Mouse (Mus musculus): ENCODE measurements at regions not wholly inside any gene's neighbourhood (a gene's known extent, or its start where the extent isn't known, plus 50 kb on each side); places are given as distances from the start of the nearest gene placed in this dataset.
A peak's percentile ranks its signal among the peaks of the same experiment; 100 is the strongest.

DNA sequence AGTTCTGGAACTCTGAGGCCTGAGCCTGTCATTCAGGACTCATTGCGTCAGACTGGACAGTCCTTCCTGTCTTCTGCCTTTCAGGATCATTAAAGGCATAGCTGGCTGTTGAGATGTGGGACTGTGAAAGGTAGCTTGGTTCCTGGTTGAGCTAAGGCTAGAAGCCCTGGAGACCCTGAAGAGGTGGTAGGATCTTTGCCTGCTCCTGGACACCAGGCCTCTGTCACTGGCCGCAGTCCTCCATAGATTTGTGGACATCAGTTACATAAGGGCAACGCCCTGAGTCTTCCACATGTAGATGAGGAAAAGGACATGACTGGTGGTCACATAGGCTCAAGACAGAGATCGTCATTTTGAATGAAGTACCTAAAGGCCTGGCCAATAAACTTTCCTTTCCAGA is 127.9 kb downstream of the Opa1 start:
- no peak for DNase-seq (ENCODE audit: low spot score in 2 of 2)

DNA sequence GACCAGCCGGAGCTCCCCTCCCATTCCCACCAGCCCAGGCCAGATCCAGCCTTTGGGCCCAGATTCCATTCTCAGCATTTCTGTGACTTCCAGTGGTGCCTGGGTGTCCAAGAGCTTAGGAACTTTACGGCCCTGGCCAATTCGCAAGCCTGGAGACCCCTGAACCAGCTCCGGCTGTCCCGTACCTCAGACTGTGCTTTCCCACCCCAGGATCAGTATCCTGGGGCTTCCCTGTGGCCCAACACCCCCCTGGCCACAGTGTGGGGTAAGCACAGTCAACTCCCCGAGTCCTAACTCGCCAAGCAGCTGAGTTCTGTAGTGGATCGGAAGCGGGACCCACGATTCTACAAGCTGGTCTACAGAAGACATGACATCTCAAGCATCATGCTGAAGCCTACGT is 128.5 kb downstream of the Opa1 start:
- no peak for DNase-seq (ENCODE audit: low spot score in 2 of 2)

DNA sequence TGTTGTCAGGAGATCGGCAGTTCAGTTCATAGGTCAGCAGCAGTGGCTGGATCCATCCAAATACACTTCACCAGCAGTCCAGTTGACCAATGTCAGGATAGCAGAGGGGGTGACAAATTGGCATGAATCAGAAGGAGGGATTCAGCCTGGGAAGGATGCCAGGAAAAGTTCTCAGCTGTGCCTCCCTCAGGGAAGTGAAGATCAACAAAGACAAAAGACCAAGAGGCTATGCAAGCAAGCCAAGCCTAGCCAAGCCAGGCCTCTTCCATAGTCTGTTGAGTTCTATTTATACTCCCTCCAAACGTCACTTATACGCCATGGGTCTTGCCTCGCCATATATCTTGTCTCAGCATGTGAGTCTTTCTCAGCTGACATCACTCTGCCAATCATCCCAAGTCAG is 129.9 kb downstream of the Opa1 start:
- no peak for DNase-seq (ENCODE audit: low spot score in 2 of 2)

DNA sequence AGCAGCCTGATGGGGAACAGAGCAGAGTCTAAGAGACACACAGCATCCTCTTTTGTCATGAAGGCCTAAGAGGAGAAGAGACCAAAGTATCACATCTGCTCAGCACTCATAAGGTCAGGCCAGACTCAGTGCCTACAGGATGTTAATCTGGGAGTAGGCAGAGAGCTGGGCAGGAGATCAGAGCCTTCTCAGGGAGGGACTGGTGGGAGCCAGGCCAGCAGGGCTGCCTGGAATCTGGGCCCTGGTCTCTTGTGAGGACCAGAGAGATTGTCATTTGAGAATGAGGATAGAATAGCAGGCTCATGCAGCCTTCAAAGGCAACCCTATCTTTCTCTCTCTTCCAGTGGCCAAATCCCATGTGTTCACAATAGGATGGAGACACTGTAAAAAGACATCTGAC is 132.3 kb downstream of the Opa1 start:
- no peak for DNase-seq (ENCODE audit: low spot score in 2 of 2)

DNA sequence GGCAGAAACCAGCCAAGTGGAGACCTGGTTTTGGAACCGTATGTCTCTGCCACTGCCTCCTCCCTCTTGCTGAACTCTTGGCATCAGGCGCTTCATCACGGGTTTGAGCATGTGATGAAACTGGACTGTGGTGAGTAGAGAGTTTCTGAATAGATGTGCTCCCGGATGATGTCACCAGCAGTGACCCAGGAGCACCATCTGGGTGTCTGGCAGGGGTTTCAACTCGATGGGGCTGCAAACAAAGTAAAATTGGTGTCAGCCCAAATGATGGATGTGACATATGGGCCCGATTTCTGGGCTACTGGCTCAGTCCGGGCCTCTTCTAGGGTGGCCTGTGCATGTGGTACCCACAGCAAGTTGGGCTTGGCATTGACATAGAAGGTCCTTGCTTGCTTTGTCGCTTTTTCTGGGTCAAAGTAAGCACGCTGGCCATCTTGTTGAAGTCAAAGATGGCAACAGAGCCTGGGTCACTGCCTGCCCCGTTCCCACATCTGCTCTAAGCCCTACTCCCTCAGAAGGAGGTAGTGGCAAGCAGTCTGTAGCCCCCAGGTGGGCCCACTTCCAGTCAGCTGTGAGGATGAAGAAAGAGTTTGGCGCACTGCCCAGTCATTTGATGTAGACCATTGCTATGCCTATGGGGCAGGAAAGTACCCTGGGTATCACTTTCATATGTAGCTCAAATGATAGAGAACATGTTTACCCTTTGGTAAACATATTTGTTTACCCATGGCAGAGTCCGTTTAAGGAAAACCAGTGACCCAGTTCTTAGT is 133.0 kb downstream of the Opa1 start:
- DNase-seq (ENCODE audit: low spot score in 2 of 2), result no peak

DNA sequence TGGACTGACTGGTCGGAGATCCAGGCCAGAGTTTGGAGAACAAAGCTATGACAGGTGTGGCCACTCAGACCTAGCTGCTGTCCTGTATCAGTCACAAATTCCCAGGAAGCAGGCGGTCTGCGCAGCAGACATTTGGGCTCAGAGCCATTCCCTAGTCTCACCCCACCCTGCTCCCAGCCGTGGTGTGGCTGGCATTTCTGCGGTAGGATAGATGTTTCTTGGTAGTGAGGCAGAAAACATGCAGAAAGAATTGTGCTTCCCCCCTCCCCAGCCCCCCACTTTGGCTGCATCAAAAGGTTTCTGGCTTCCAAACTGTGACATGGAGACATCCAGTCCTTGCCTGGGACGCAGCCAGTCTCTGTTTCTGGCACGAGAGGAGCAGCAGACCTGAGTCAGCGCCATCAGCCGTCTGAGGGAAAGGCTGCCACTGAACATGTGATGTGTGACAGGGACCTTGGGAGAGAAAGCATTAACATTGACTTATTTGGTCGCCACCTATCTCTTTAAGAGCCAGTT is 135.5 kb downstream of the Opa1 start:
- peak; percentile 74 to 80 for DNase-seq (ENCODE audit: low spot score in 2 of 2)

DNA sequence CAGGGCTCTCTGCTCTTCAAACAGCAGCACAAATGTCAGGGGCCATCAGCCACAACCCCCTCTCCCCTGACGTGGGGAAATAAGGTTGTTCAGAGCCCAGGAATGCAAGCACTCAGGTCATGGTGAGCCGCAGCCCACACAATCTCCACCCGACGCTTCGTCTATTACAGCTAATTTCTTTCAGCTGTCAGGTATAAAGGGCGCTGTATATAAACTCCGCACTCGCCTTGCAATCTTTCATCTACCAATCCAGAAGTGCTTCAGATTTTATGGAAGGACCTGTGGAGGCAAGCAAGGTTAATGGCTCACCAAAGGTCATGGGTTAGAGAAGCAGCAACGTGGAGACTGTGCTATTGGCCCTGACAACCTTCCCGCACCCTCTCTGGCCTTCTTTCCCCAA is 139.8 kb downstream of the Opa1 start:
- no peak for DNase-seq (ENCODE audit: low spot score in 2 of 2)

DNA sequence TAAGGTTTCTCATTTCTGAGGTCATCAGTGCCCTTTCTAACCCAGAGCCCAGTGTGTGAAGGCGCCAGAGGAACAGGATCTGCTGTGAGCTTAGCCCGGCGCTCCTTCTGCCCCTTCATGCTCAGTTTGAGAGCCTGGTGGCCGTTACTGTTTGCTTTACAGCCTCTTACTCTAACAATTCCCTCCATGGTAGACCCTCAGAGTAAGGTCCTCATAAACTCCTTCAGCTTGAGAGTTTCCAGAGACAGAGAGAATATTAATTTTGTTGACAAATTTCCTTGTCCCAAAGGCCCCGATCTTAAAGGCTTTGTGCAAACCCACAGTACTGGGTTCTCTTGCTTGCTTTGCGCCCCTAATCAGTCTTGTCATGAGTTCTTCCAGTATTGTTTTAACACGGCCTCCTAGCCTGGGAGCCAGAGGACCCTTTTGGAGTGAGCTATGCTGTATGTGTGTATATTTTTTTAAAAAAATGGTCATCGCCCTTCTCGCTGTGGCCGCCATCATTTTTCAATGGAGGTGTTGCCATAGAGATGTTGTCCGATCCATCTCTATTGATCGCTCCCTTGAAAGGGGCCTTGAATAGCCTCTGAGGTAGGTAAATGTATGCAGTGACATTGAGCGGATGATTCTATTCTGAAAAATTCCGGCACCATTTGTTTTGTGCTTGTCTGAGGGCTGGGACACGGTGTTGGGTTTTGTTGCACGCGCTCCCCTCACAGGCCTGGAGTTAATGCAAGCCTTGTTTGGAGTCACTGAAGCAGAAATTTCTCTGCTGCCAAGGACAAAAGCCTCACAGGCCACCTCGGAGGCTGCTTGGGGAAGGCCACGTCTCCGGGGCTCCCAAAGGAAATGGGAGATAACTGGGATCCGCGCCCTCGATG is 140.7 kb downstream of the Opa1 start:
- DNase-seq (ENCODE audit: low spot score in 2 of 2), result no peak

DNA sequence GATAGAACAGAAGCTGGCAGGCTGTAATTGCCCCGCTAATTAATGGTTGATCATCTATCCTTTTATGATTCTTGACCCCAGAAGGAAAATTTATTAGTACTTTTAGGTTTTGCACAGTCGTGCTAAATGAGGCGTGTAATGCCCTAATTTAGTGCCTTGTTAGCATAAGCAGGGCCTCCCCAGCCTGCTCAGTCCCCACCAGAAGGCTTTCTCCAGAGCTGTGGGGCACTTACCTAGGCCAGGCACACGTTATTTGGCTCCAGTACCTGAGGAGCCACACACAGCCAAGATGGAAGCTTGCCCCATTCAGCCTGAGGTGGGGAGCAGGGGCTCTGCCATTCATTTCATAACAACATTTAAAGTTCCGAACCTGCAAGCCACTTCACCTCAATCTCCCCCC is 146.0 kb downstream of the Opa1 start:
- DNase-seq (ENCODE audit: low spot score in 2 of 2), result no peak

DNA sequence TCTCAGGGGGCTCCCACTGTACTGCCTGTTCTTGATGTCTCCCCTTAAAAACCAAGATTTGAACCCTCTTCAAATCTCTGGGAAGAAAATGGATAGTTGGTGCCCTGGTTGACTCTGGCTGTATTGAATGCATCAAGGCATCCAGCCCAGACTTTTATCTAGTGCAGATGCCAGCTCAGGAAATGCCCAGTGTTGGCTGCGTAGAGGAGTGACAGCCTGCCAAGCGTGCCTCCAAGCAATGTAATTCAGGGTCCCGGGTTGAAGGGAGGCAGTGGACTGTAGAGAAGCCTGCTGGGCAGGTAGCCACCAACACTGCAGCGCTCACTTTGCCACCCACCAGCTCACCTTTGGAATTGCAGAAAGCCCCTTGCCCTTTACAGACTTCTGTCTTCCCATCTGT is 146.4 kb downstream of the Opa1 start:
- no peak for DNase-seq (ENCODE audit: low spot score in 2 of 2)

DNA sequence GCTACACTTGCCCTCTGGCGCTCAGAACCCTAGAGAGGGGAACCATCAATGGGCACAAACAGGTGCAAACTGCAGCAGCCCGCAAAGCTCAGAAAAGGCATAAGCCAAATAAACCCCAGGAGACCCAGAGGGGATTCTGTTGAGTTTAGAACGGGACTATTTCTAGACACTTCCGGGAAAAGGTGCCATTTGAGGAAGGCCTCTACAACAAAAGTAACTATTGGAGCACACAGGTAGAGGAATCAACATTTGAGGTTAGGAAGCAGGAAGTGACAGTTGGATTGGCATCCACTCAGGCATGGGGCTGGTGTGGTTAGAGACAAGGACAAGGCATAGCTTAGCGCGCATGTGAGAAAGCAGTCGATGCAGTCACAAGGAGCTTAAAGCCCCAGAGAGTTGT is 148.3 kb downstream of the Opa1 start:
- DNase-seq (ENCODE audit: low spot score in 2 of 2), result no peak

DNA sequence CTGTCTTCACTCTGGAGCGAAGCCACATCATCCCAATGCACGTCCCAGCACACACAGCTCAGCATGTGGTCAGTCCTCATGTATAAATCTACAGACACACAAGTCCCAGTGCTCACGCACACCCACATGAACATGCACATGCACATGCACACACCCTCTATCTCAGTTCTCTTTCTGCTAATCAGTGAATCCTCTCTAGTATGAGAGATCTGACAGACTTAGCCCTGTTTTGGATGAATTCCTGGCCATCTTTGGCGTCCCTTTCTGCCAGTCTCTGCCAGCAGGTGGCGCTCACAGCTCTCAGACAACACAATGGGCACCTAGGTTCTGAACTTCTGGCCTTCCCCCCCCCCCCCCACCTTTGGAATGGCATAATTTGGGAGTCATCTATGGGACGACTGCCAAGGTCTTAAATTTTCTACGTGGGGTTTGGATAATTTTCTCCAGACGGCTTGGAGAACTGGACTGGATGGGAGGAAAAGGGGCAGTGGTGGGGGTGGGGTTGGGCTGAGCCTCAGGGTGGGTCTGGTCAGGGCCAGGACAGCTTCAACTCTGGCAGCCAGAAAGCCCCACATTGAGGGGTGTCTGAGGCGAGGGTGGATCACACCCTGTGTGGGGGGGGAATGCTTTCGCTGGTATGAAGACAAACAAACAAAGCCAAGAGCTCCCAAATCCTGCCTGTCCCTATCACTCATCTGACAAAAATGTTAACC is 149.8 kb downstream of the Opa1 start:
- peak; percentile 79 to 85 for DNase-seq (ENCODE audit: low spot score in 2 of 2)

DNA sequence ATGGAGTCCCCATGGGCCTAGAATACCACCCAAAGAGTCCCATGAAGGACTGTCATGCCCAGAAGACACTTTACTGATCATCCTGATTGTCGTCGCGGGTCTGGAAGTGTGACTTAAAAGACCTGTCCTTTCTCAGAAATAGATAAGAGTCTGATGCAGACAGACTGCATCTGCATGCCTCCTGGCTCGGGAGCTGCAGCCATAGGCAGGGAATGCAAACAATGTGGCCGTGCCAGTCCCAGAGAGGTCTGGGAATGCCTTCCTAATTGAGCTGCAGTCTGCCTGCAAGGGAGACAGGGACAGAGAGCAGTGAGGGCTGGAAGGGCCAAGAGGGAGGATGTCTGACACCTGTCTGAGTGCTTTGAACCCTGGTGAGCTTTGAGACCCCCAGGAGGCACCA is 150.9 kb downstream of the Opa1 start:
- no peak for DNase-seq (ENCODE audit: low spot score in 2 of 2)

DNA sequence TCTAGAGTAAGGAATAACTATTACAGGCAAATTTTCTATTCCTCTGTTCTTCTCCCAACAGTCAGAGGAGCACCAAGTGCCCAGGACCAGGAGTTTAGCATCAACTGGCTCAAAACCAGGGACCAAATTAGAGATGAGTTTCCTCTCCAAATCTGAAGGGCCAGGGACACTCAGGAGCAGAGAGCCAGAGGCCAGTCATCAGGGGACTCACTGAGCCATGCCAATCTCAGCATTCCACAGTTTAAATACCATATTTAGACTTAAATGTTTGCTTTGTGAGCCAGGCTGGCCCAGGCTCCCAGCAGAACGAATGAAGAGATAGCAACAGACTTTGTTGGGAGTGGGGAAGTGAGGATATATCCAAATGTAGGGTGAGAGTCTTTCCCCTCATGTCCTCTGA is 153.8 kb downstream of the Opa1 start:
- DNase-seq (ENCODE audit: low spot score in 2 of 2), result no peak

DNA sequence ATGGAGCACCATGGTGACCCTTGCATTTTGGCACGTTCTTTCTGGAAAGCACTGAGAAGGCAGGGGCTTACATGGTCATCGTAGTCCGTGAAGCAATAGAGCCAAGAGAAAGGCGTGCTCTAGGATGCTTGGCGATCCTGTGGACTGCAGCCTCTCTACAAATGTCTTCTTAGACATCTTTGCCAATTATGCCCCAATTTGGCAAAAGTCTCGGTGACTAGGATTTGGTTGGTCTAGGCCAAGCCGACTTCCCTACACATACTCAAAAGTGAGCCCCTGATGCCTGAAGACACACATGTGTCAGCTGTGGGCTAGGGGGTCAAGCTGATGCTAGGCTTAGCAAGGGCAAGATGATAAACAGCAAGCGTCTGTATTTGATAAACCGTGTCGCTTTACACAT is 154.7 kb downstream of the Opa1 start:
- DNase-seq (ENCODE audit: low spot score in 2 of 2), result no peak

DNA sequence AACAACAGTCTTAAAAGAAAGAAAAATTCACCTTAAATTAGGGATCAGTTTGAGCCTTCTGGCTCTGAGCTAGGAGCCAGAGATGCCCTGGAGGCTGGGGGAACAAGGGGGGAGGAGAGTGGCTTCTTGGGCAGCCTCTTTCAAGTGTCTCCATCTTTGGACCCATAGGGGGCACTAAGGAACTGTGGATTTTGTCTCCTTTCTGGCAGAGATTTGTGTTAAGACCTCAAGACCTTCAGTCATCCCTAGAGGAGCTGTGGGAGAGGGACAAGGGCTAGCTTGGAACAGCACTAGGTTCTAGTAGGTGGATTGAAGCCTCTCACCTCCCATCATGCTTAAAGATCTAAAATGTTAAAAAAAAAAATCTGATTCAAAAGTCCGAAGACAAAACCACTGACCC is 155.2 kb downstream of the Opa1 start:
- peak in 1 of 2 experiments; percentile 71 for DNase-seq (ENCODE audit: low spot score in 2 of 2)

DNA sequence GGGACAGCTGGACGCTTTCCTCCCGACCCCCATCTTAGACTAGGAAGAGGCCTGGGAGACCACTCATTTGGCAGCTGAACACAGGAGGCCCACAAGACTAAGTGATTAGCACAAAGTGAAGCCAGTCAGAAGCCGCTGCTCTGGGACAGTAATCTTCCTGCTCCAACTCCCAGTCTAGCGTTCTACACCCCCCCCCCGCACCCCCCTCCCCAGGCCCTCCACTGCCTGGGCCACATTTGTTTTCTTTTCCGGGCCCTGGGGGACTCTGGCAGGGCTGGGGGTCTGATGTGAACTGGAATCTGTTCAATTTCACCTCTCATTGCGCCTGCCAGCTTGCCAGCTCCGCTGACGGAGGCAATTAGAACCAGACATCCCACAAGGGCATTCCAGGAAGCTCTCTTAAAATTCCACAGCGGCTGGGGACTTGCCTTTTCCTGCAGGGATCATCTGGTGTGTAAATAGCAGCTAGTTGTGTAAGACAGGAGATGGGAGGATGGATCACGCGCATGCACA is 155.7 kb downstream of the Opa1 start:
- DNase-seq (ENCODE audit: low spot score in 2 of 2), result peak in 1 of 2 experiments; percentile 33

DNA sequence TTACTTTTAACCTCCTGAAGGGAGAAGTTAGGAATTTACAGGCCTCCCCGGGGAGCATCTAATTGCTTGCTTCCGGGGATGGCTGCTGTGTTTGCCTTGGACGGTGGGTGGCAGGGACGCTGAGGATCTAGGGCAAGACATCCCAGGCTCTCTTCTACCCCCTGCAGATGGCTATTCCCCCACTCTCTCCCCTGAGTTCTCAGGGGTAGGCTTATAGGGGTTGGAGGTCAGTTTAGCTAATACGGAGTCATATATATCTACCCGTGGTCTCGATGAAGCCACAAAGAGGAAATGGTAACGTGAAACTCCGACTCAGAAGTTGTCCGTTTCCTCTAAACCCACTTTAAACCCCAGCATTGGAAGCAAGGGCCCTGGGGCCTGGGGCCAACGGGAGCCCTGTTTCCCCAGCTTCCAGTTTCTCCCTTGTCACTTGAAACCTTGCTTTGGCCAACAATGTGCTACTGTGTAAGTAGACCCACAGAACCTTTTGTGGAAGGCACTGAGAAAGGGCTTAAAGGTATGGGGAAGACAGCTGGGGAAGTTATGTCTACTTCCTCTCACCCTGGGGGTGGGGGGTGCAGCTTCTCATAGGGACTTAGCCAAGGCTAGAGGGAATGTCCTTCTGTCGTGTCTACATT is 156.4 kb downstream of the Opa1 start:
- no peak for DNase-seq (ENCODE audit: low spot score in 2 of 2)

DNA sequence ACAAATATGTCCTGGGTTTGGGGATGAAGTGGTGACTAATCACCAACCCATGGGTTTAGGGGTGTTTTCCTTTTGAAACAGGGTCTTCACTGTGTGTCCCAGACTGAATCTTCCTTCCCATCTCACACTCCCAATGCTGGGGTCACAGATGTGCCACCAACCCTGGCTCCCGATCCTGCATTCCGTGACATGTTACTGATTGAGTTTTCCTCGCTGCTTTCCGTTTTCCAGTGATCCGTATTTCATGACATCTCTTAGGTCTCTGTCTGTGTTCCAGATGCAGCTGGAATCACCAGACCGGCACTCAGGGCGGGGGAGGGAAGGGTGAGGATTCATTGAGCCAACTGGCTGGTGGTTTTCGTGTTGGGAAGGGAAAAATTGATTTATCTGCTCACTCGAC is 157.1 kb downstream of the Opa1 start:
- no peak for DNase-seq (ENCODE audit: low spot score in 2 of 2)

DNA sequence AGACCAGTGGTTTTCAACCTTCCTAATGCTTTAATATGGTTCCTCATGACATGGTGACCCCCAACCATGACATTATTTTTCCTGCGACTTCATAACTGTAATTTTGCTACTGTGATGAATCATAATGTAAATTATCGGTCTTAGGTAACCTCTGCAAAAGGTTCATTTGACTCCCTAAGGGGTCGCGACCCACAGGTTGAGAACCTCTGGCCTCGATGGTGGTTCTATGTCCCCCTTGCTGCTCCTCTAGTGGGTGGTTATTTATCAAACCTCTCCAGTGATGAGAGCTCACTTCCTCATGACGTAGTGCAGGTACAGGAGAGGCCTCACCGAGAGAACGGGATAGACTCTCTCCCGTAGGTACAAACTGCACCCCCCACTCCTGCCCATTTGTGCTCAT is 158.9 kb downstream of the Opa1 start:
- no peak for DNase-seq (ENCODE audit: low spot score in 2 of 2)
